31 mouse cellular contexts compared by ENCODE assay signal in genomic region chr9:74923291-74923977, GRCm38 (mm10). TPM values are rescaled to one million over a fixed set of nuclear protein-coding genes. Genes with fewer than 3 reads are reported as not detected.
A peak's percentile ranks its signal among the peaks of the same experiment; 100 is the strongest.
DNase-seq lines count a peak whose midpoint lies in the region; ATAC-seq and TF ChIP-seq lines count a peak whose summit lies in the region.
"Had no signal": no experiment of that assay in that cellular context is flagged by ENCODE, and none has a peak within 500 bp of the region (broad histone marks: within the 10 kb centered on the region; RNA-seq: fewer than 3 reads in every experiment).

No protein-coding gene starts in this region.

- no peak for TF ChIP-seq CTCF in midbrain, postnatal 0 days (IDR thresholded peaks at IDR 0.05)

- no peak for ATAC-seq in forebrain, embryonic 12.5 days (ENCODE audit: low FRiP score)
- ATAC-seq in forebrain, embryonic 14.5 days: no peak
- no peak for ATAC-seq in midbrain, embryonic 11.5 days (ENCODE audit: low FRiP score)
- no peak for ATAC-seq in midbrain, postnatal 0 days (ENCODE audit: low FRiP score)
- ATAC-seq: forebrain, embryonic 16.5 days; intestine, embryonic 16.5 days; liver, embryonic 12.5 days; lung, postnatal 0 days; midbrain, embryonic 16.5 days had no signal

- peak overlapping the region; percentile 73; the same call in 1 of the 2 replicates for H3K27ac ChIP-seq in forebrain, embryonic 12.5 days
- no peak overlapping the region for H3K27ac ChIP-seq in forebrain, embryonic 14.5 days (ENCODE audit: low read depth, low read length)
- no peak overlapping the region for H3K27ac ChIP-seq in midbrain, embryonic 11.5 days (ENCODE audit: low read depth, low read length)
- H3K27ac ChIP-seq in midbrain, postnatal 0 days (ENCODE audit: low read depth, low read length): no peak overlapping the region
- H3K27ac ChIP-seq: embryonic facial prominence, embryonic 15.5 days; gastrocnemius, adult 2 months; heart, adult 2 months; hindbrain, embryonic 13.5 days; limb, embryonic 13.5 days; liver, embryonic 12.5 days; neural tube, embryonic 12.5 days; stomach, postnatal 0 days had no signal

- 87% methylated on average over 6 of the region's 6 CpGs for WGBS in forebrain, embryonic 12.5 days
- WGBS in forebrain, embryonic 14.5 days: 86% methylated on average over 6 of the region's 6 CpGs
- WGBS in midbrain, embryonic 11.5 days: 81% methylated on average over 6 of the region's 6 CpGs
- 89% methylated on average over 6 of the region's 6 CpGs for WGBS in midbrain, postnatal 0 days

- no peak overlapping the region for H3K4me2 ChIP-seq in forebrain, embryonic 12.5 days
- no peak overlapping the region for H3K4me2 ChIP-seq in forebrain, embryonic 14.5 days (ENCODE audit: low read length)
- H3K4me2 ChIP-seq in midbrain, embryonic 11.5 days: no peak overlapping the region
- no peak overlapping the region for H3K4me2 ChIP-seq in midbrain, postnatal 0 days (ENCODE audit: low read depth, low read length, poor library complexity, severe bottlenecking)
- H3K4me2 ChIP-seq: embryonic facial prominence, embryonic 15.5 days; hindbrain, embryonic 13.5 days; limb, embryonic 13.5 days; liver, embryonic 12.5 days; neural tube, embryonic 12.5 days had no signal

- no peaks in the 10 kb centered on the region for H3K9me3 ChIP-seq in forebrain, embryonic 12.5 days
- H3K9me3 ChIP-seq in forebrain, embryonic 14.5 days (replicated peaks; ENCODE audit: control insufficient read depth, low read length): no peaks in the 10 kb centered on the region
- H3K9me3 ChIP-seq in midbrain, embryonic 11.5 days (ENCODE audit: control insufficient read depth, low read length): no peaks in the 10 kb centered on the region
- H3K9me3 ChIP-seq in midbrain, postnatal 0 days (ENCODE audit: low read length): no peaks in the 10 kb centered on the region
- H3K9me3 ChIP-seq: embryonic facial prominence, embryonic 15.5 days; hindbrain, embryonic 13.5 days; limb, embryonic 13.5 days; liver, embryonic 12.5 days; megakaryocyte, embryonic 14.5 days; neural tube, embryonic 12.5 days had no signal

- DNase-seq in forebrain, embryonic 14.5 days (ENCODE audit: low spot score): no peak
- DNase-seq in kidney, adult 18-20 months: peak; percentile 51
- DNase-seq in kidney, postnatal 4 days: no peak
- peak; percentile 77 for DNase-seq in midbrain, embryonic 11.5 days (ENCODE audit: low spot score, missing footprints)
- no peak for DNase-seq in midbrain, postnatal 0 days (ENCODE audit: low spot score)
- peak; percentile 53 to 87 for DNase-seq in kidney, postnatal 25 days
- no peak for DNase-seq in adrenal gland, postnatal 25 days
- DNase-seq: adrenal gland, postnatal 14 days; cerebellum, adult 18-20 months; cerebellum, postnatal 10 days; gastrocnemius, adult 2 months; gastrocnemius, postnatal 36 days; heart, adult 2 months; heart, postnatal 4 days; lung, adult 18-20 months; lung, postnatal 4 days; right cerebral cortex, postnatal 4 days; thymus, postnatal 4 days had no signal

- H3K27me3 ChIP-seq in forebrain, embryonic 12.5 days: no peaks in the 10 kb centered on the region
- no peaks in the 10 kb centered on the region for H3K27me3 ChIP-seq in forebrain, embryonic 14.5 days (replicated peaks; ENCODE audit: control insufficient read depth, insufficient read depth, low read length)
- H3K27me3 ChIP-seq in midbrain, embryonic 11.5 days (ENCODE audit: control insufficient read depth, insufficient read depth, low read length): no peaks in the 10 kb centered on the region
- no peaks in the 10 kb centered on the region for H3K27me3 ChIP-seq in midbrain, postnatal 0 days (ENCODE audit: insufficient read depth, low read length)
- H3K27me3 ChIP-seq: embryonic facial prominence, embryonic 15.5 days; hindbrain, embryonic 13.5 days; limb, embryonic 13.5 days; liver, embryonic 12.5 days; neural tube, embryonic 12.5 days had no signal

- no peak overlapping the region for H3K4me3 ChIP-seq in forebrain, embryonic 12.5 days (replicated peaks)
- H3K4me3 ChIP-seq in forebrain, embryonic 14.5 days (ENCODE audit: low read depth, low read length): no peak overlapping the region
- H3K4me3 ChIP-seq in midbrain, embryonic 11.5 days (ENCODE audit: low read depth, low read length): no peak overlapping the region
- H3K4me3 ChIP-seq in midbrain, postnatal 0 days (ENCODE audit: low read depth, low read length): no peak overlapping the region
- H3K4me3 ChIP-seq: embryonic facial prominence, embryonic 15.5 days; gastrocnemius, adult 2 months; heart, adult 2 months; hindbrain, embryonic 13.5 days; limb, embryonic 13.5 days; liver, embryonic 12.5 days; megakaryocyte, embryonic 14.5 days; myocyte; neural tube, embryonic 12.5 days had no signal

- no peaks in the 10 kb centered on the region for H3K36me3 ChIP-seq in forebrain, embryonic 12.5 days (replicated peaks)
- no peaks in the 10 kb centered on the region for H3K36me3 ChIP-seq in forebrain, embryonic 14.5 days (ENCODE audit: control insufficient read depth, insufficient read depth, low read length)
- no peaks in the 10 kb centered on the region for H3K36me3 ChIP-seq in midbrain, embryonic 11.5 days (ENCODE audit: control insufficient read depth, insufficient read depth, low read length)
- H3K36me3 ChIP-seq in midbrain, postnatal 0 days (ENCODE audit: insufficient read depth, low read length): no peaks in the 10 kb centered on the region
- H3K36me3 ChIP-seq: embryonic facial prominence, embryonic 15.5 days; hindbrain, embryonic 13.5 days; limb, embryonic 13.5 days; liver, embryonic 12.5 days; neural tube, embryonic 12.5 days had no signal

- peaks cover 21% of the 10 kb centered on the region for H3K4me1 ChIP-seq in forebrain, embryonic 12.5 days
- peaks cover 17% of the 10 kb centered on the region for H3K4me1 ChIP-seq in forebrain, embryonic 14.5 days (ENCODE audit: control insufficient read depth, insufficient read depth, low read length)
- peaks cover 8% of the 10 kb centered on the region; the same call in 1 of the 2 replicates for H3K4me1 ChIP-seq in midbrain, embryonic 11.5 days (ENCODE audit: control insufficient read depth, insufficient read depth, low read length)
- H3K4me1 ChIP-seq in midbrain, postnatal 0 days (ENCODE audit: insufficient read depth, low read length): no peaks in the 10 kb centered on the region
- H3K4me1 ChIP-seq: liver, embryonic 12.5 days had no signal

- no peak overlapping the region for H3K9ac ChIP-seq in forebrain, embryonic 12.5 days
- H3K9ac ChIP-seq in forebrain, embryonic 14.5 days (ENCODE audit: low read length): no peak overlapping the region
- no peak overlapping the region for H3K9ac ChIP-seq in midbrain, embryonic 11.5 days (ENCODE audit: low read length)
- H3K9ac ChIP-seq in midbrain, postnatal 0 days (replicated peaks; ENCODE audit: low read length, poor library complexity, severe bottlenecking): no peak overlapping the region
- H3K9ac ChIP-seq: embryonic facial prominence, embryonic 15.5 days; hindbrain, embryonic 13.5 days; limb, embryonic 13.5 days; liver, embryonic 12.5 days; neural tube, embryonic 12.5 days had no signal

RNA-seq across cellular contexts. Expression of gene Fam214a, which starts 29.2 kb away (rescaled TPM):
- 30.9 and 34.1 TPM in 2 replicates for polyA plus RNA-seq in forebrain, embryonic 12.5 days (2016; fragmentation: Nextera tagmentation; extraction: Ambion mirVana)
- 29.0 and 30.6 TPM in 2 replicates for polyA plus RNA-seq in forebrain, embryonic 14.5 days (2014; fragmentation: Nextera tagmentation; extraction: Ambion mirVana)
- 17.6 and 18.9 TPM in 2 replicates for polyA plus RNA-seq in midbrain, embryonic 11.5 days (2014; fragmentation: Nextera tagmentation; extraction: Ambion mirVana)
- total RNA-seq in midbrain, postnatal 0 days (2014; rRNA removed): 32.3 and 36.0 TPM in 2 replicates
- polyA plus RNA-seq in midbrain, postnatal 0 days (2015; fragmentation: Nextera tagmentation; extraction: Ambion mirVana): 18.2 and 18.9 TPM in 2 replicates
- 110 and 125 TPM in 2 replicates for total RNA-seq in adrenal gland, postnatal 25 days (2021)

Comparison
In these comparisons a context has a peak if more than half of its experiments do, and no peak if none do; other contexts are left out.
1. DNase-seq: peak in kidney, adult 18-20 months (single experiment), midbrain, embryonic 11.5 days (single experiment) and kidney, postnatal 25 days (2 of 2); none in forebrain, embryonic 14.5 days (single experiment), kidney, postnatal 4 days (0 of 2), midbrain, postnatal 0 days (single experiment) and adrenal gland, postnatal 25 days (single experiment).